Mouse (Mus musculus): ENCODE data around the gene Pum3. TPM values are rescaled to one million over a fixed set of nuclear protein-coding genes. Genes with fewer than 3 reads are reported as not detected.
A peak's percentile ranks its signal among the peaks of the same experiment; 100 is the strongest.

Gene Pum3
- polyA plus RNA-seq, 1 experiment = 13.1 TPM

DNA sequence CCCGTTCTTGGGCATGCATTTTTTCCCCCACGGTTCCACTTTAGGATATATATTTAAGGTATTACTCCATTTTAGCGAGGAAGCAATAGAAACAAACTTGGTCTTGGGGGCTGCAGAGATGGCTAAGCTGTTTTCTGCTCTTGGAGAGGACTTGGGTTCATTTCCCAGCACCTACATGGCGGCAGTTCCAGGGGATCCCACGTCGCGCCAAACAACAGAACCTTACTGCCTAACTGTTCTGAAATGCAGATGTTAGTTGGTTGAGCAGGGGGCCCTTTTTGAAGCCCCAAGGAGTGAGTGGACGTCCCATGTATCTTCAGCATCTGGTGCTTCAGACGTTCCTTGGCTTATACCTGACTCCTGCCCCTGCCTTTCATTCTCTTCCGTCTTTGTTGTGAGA, 781 bp upstream of the Pum3 start:
- H3K27me3 ChIP-seq (replicated peaks; ENCODE audit: control insufficient read depth, insufficient read depth, low read length) = no peaks in the 10 kb centered on the region
- peaks cover 9% of the 10 kb centered on the region for H3K4me1 ChIP-seq (ENCODE audit: control insufficient read depth, insufficient read depth, low read length)
- H3K27ac ChIP-seq (ENCODE audit: insufficient read depth, low read depth, low read length) = peak overlapping the region; percentile 71
- under 1% methylated on average over 10 of the region's 10 CpGs for WGBS
- DNase-seq = peak; percentile 13
- no peaks in the 10 kb centered on the region for H3K36me3 ChIP-seq (ENCODE audit: control insufficient read depth, insufficient read depth, low read length)
- peak overlapping the region; percentile 65 for H3K4me3 ChIP-seq (ENCODE audit: insufficient read depth, low read depth, low read length)
- no peak for TF ChIP-seq POLR2A (IDR thresholded peaks at IDR 0.05; ENCODE audit: low read depth, low read length)
- TF ChIP-seq CTCF (conservative IDR thresholded peaks at IDR 0.05; ENCODE audit: insufficient read depth, insufficient read length, low read depth, low read length) = no peak

DNA sequence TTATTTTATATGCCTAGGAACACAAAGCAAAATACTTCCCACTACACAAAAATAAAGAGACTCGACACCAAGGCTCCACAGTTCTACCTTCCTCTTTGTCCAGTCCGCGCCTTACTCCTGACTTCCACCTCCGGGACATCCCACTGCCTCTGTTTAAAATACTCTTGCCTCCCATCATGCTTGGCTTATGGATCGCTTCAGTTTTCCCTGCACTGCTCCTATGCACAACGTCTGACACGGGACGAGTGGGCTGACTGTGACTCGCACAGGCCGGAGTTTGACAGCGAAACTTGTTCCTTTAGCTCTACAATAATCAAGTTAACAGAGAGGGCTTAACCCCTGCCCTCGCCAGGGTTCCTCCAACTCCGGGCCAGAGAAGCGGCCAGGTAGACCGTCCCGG, 344 bp downstream of the Pum3 start:
- no peaks in the 10 kb centered on the region for H3K36me3 ChIP-seq (ENCODE audit: control insufficient read depth, insufficient read depth, low read length)
- H3K4me3 ChIP-seq (ENCODE audit: insufficient read depth, low read depth, low read length) = peak overlapping the region; percentile 73
- no peaks in the 10 kb centered on the region for H3K27me3 ChIP-seq (replicated peaks; ENCODE audit: control insufficient read depth, insufficient read depth, low read length)
- under 1% methylated on average over 16 of the region's 16 CpGs for WGBS
- DNase-seq = no peak
- H3K27ac ChIP-seq (ENCODE audit: insufficient read depth, low read depth, low read length) = no peak overlapping the region
- TF ChIP-seq POLR2A (IDR thresholded peaks at IDR 0.05; ENCODE audit: low read depth, low read length) (no peak), CTCF (conservative IDR thresholded peaks at IDR 0.05; ENCODE audit: insufficient read depth, insufficient read length, low read depth, low read length) (no peak)
- peaks cover 9% of the 10 kb centered on the region for H3K4me1 ChIP-seq (ENCODE audit: control insufficient read depth, insufficient read depth, low read length)

DNA sequence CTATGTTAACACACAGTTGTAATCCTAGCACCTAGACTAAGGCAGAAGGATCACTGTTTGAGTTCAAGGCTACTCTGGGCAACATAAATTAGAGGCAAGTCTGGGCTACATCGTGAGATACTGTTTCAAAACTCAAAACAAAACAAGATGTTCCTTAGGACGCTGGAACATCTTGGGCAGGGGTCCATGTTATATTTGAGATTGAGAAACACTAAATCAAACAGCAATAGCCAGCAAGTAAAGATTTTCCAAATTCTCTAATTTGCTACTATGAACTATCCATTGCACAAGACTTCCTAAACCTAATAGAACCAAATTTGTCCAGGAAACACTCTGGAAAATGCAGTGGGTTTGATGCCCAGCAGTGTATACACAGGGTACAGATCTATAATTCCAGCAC, 1.8 kb downstream of the Pum3 start:
- DNase-seq = no peak
- Histone ChIP-seq H3K4me3 (ENCODE audit: insufficient read depth, low read depth, low read length) (no peak overlapping the region), H3K4me1 (ENCODE audit: control insufficient read depth, insufficient read depth, low read length) (peaks cover 9% of the 10 kb centered on the region), H3K27me3 (replicated peaks; ENCODE audit: control insufficient read depth, insufficient read depth, low read length) (no peaks in the 10 kb centered on the region), H3K27ac (ENCODE audit: insufficient read depth, low read depth, low read length) (no peak overlapping the region), H3K36me3 (ENCODE audit: control insufficient read depth, insufficient read depth, low read length) (peaks cover 1% of the 10 kb centered on the region; the same call in 1 of the 2 replicates)
- WGBS = 46% methylated on average over 2 of the region's 2 CpGs
- no peak for TF ChIP-seq POLR2A (IDR thresholded peaks at IDR 0.05; ENCODE audit: low read depth, low read length)
- TF ChIP-seq CTCF (conservative IDR thresholded peaks at IDR 0.05; ENCODE audit: insufficient read depth, insufficient read length, low read depth, low read length) = no peak

DNA sequence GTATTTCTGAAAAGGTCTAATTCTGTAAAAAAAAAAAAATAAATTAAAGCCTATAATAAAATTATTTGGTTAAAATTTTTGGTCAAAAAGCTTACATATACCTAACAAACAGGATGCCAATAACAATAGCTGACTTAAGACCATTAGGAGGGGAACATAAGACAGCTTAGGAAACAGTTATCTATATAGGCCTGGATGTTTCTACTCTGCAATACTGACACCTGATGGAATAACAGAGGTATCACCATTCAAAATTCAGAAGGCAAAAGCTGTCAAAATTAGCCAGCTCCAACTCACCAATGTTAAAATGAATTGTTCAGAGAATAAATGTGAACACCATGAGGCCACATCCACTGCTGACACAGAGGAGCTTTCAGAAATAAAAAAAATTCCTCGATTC, 3.2 kb downstream of the Pum3 start:
- Histone ChIP-seq H3K27ac (ENCODE audit: insufficient read depth, low read depth, low read length) (no peak overlapping the region), H3K36me3 (ENCODE audit: control insufficient read depth, insufficient read depth, low read length) (peaks cover 1% of the 10 kb centered on the region; the same call in 1 of the 2 replicates), H3K27me3 (replicated peaks; ENCODE audit: control insufficient read depth, insufficient read depth, low read length) (no peaks in the 10 kb centered on the region), H3K4me3 (ENCODE audit: insufficient read depth, low read depth, low read length) (no peak overlapping the region), H3K4me1 (ENCODE audit: control insufficient read depth, insufficient read depth, low read length) (peaks cover 9% of the 10 kb centered on the region)
- no peak for DNase-seq
- no peak for TF ChIP-seq POLR2A (IDR thresholded peaks at IDR 0.05; ENCODE audit: low read depth, low read length)
- no peak for TF ChIP-seq CTCF (conservative IDR thresholded peaks at IDR 0.05; ENCODE audit: insufficient read depth, insufficient read length, low read depth, low read length)
- 41% methylated on average over 1 of the region's 1 CpGs for WGBS

DNA sequence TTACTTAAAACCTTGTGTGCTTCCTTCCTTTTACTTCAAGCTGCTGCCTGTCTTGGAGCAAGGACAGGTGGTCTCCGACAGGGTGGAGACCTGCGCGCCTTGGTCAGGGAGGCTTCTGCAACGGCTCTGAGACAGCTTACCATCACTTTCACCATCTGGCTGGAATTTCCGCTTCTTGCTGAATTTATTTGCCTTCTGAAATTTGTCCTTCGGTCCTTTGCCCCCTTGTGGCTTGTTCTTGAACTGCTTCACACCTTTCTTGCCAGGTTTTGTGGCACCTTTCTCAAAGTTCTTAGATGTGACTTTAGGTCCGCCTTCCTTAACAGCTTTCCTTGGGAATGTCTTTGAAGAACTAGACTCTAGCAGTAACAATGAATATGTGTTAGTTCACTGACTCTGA, 4.0 kb downstream of the Pum3 start:
- Histone ChIP-seq H3K27ac (ENCODE audit: insufficient read depth, low read depth, low read length) (no peak overlapping the region), H3K36me3 (ENCODE audit: control insufficient read depth, insufficient read depth, low read length) (peaks cover 3% of the 10 kb centered on the region; the same call in 1 of the 2 replicates), H3K27me3 (replicated peaks; ENCODE audit: control insufficient read depth, insufficient read depth, low read length) (no peaks in the 10 kb centered on the region), H3K4me3 (ENCODE audit: insufficient read depth, low read depth, low read length) (no peak overlapping the region), H3K4me1 (ENCODE audit: control insufficient read depth, insufficient read depth, low read length) (peaks cover 5% of the 10 kb centered on the region)
- TF ChIP-seq POLR2A (IDR thresholded peaks at IDR 0.05; ENCODE audit: low read depth, low read length) = no peak
- TF ChIP-seq CTCF (conservative IDR thresholded peaks at IDR 0.05; ENCODE audit: insufficient read depth, insufficient read length, low read depth, low read length) = 0 out of 2 replicates have a peak, but pooled peaks have one; percentile 18
- DNase-seq = peak; percentile 63
- WGBS = 55% methylated on average over 7 of the region's 7 CpGs

DNA sequence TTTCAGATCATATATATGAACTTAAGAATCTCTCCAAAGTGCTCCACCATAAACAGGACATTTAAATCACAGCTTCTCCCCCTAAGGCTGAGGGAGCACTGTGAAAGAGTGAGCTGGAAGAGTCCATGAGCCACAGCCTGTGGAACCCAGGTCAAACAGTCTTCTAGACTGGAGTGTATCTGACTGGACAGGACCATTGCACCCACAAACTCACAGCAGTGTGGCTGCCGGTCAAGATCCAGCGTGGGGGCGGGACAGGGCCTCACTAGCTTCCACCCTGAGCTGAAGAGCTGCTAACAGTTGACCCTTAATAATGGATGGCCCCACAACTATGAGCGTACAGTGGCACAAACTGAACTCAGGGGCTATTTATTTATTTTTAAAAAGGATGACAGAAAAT, 12.2 kb downstream of the Pum3 start:
- Histone ChIP-seq H3K4me3 (ENCODE audit: insufficient read depth, low read depth, low read length) (no peak overlapping the region), H3K36me3 (ENCODE audit: control insufficient read depth, insufficient read depth, low read length) (peaks cover 6% of the 10 kb centered on the region), H3K4me1 (ENCODE audit: control insufficient read depth, insufficient read depth, low read length) (no peaks in the 10 kb centered on the region; the same call in 1 of the 2 replicates), H3K27ac (ENCODE audit: insufficient read depth, low read depth, low read length) (no peak overlapping the region), H3K27me3 (replicated peaks; ENCODE audit: control insufficient read depth, insufficient read depth, low read length) (no peaks in the 10 kb centered on the region)
- TF ChIP-seq POLR2A (IDR thresholded peaks at IDR 0.05; ENCODE audit: low read depth, low read length) (no peak), CTCF (conservative IDR thresholded peaks at IDR 0.05; ENCODE audit: insufficient read depth, insufficient read length, low read depth, low read length) (no peak)
- 83% methylated on average over 4 of the region's 4 CpGs for WGBS
- DNase-seq = no peak

DNA sequence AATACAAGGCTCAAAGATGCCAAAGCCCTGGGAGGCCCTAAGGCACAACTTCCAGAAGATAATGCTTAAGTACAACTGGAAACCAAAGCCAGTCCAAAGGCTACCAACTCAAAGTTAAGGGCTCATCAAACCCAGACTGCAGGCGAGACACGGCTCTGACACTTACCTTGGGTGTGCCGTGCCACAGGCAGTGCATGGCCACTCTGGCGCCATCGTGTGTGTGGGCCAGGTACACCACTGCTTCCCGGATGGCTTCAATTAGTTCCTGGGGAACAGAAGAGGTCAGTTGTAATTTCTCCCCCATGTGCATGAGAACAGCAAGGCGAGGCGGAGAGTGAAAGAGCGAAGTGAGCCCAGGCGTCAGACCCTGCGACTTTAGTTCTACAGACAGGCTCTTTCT, 13.1 kb downstream of the Pum3 start:
- Histone ChIP-seq H3K4me1 (ENCODE audit: control insufficient read depth, insufficient read depth, low read length) (no peaks in the 10 kb centered on the region; the same call in 1 of the 2 replicates), H3K4me3 (ENCODE audit: insufficient read depth, low read depth, low read length) (no peak overlapping the region), H3K27me3 (replicated peaks; ENCODE audit: control insufficient read depth, insufficient read depth, low read length) (no peaks in the 10 kb centered on the region), H3K27ac (ENCODE audit: insufficient read depth, low read depth, low read length) (no peak overlapping the region), H3K36me3 (ENCODE audit: control insufficient read depth, insufficient read depth, low read length) (peaks cover 10% of the 10 kb centered on the region)
- 53% methylated on average over 11 of the region's 11 CpGs for WGBS
- peak; percentile 80 for DNase-seq
- no peak for TF ChIP-seq POLR2A (IDR thresholded peaks at IDR 0.05; ENCODE audit: low read depth, low read length)
- peak; percentile 90 for TF ChIP-seq CTCF (conservative IDR thresholded peaks at IDR 0.05; ENCODE audit: insufficient read depth, insufficient read length, low read depth, low read length)
